Mouse (Mus musculus): Measurements from ENCODE around the gene Skp1a.
A peak's percentile ranks its signal among the peaks of the same experiment; 100 is the strongest.
"Not testable (repeated sequence)": the region's sequence is repeated elsewhere in the genome, so short reads cannot be mapped to it uniquely, and the experiment has no call there.

Gene Skp1a

DNA sequence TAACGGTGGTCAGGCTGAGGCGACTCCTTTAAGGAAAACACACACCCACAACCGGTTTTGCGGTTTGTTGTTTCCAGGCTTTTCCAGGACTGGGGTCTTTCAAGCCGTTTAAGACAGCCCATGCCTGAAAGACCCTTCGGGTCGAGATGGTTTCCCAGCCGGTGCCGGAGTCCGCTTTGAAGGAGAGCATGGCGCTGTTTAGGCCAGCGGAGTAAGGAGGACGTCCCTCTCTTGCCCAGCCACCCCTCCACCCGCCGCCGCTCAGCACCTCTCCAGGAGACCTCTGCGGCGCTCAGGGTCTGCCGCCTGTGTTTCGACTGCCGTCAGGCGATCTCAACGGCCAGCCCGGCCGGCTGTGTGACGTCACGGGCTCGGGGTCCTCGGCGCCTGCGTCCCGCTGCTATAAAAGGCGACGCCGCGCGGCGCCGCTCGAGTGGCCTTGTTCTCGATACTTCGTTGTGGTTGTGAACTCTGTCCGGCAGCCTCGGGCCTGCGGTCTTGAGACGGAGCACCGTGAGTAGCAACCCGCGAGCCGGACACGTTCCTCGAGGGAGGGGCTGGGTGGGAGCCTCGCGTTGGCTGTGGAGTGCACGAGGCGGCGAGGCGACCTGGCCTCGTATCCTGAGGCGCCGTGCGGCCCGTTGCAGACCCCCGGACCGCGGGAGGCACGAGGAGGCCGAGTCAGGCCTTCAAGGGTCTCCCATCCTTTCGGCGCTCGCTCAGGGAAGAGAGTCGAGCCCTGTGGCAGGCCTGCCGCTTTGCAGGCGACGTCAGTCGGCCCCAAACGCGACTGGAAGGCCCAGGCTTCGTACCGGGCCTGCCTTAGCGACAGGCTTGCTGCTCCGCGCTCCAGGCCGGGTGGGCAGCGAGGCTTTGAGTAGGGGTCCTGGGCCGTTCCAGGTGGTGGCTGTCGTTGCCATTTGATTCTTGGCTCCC is at the start of gene Skp1a:
Gene Skp1a (plus strand): TSS at position 390 of the 936 bp plus-strand sequence.
- DNase-seq (ENCODE audit: low spot score), result peak; percentile 89

DNA sequence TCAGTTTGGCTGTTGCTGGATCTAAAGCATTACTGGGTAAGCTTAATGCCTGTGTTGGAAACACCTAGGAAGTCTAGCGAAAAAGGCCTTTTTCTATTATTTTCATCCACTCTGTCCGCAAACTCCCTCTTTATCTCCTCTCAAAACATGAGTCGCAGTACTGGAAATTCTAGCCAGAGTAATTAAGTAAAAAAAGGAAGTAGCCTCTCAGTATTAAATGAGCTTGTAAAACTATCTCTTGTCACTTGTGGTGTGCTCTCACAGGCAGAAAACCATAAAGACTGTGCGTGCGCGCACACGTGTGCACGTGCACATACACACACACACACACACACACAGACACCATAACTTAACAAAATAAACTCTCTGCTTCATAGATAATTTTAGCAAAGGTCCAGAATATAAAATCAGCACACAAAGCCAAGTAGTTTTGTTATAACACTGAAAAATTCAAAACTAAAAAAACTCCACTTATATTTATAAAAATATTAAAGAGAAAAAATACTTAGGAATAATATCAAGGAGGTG is 35.2 kb upstream of the Skp1a start:
- not testable (repeated sequence) for DNase-seq (ENCODE audit: low spot score)

DNA sequence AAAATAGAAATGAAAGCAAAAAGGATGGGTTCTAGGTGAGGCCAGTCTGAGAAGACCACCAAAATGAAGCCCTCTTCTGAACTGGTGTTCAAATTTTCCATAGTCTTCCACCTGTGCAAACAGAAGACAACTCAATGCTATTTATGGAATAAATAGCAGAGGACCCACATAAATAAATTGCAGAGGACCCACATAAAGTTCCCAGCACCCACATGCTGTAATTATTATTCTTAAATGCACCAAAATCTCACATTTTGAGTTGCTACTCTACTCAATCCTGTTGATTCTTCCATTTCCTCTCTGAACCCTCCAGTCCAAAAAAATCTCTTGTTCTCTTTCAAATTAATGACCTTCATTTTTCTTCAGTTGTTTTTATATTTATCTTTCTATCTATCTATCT is 17.9 kb upstream of the Skp1a start, which contains the start of gene Olfr1371:
Gene Olfr1371 (minus strand): TSS at position 101 of the 400 bp plus-strand sequence.
- no peak for DNase-seq (ENCODE audit: low spot score)

DNA sequence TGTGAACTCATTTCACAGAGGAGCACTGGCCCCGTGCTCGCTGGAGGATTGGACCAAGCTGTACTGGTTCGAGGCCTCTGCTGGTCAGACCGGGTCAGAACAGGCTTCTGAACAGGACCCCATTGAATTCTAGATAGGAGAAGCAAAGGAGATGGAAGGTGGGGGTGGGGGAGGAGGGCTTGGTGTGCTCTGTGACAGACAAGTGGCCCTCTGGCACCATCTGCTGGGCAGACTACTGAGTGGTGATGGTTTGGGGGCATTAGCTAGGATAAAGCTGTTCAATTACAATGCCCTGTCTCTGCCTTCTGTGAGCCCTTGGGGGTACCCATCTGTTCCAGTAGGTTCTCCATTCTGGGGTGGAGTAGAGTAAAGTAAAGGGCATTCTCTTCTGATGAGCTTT is 11.5 kb upstream of the Skp1a start:
- DNase-seq (ENCODE audit: low spot score), result peak; percentile 57

DNA sequence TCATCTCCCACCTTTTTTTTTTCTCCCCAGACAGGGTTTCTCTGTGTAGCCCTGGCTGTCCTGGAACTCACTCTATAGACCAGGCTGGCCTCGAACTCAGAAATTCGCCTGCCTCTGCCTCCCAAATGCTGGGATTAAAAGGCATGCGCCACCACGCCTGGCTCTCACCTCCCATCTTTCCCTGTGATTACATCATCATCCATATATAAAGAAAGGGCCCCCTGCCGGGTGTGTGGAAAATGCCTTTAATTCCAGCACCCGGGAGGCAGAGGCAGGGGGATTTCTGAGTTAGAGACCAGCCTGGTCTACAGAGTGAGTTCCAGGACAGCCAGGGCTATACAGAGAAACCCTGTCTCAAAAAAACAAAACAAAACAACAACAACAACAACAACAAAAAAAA is 9.9 kb upstream of the Skp1a start:
- DNase-seq (ENCODE audit: low spot score), result not testable (repeated sequence)

DNA sequence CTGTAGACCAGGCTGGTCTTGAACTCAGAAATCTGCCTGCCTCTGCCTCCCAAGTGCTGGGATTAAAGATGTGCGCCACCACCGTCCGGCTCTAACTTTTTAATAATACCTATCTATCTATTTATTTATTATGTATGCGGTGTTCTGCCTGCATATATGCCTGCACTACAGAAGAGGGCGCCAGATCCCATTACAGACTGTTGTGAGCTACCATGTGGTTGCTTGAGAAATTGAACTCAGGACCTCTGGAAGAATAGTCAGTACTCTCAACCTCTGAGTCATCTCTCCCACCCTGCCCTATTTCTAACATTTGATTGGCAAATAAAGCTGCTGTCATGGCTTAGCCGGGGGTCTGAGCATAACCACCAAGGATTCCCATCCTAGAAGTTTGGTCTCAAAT is 8.9 kb upstream of the Skp1a start:
- peak; percentile 26 for DNase-seq (ENCODE audit: low spot score)

DNA sequence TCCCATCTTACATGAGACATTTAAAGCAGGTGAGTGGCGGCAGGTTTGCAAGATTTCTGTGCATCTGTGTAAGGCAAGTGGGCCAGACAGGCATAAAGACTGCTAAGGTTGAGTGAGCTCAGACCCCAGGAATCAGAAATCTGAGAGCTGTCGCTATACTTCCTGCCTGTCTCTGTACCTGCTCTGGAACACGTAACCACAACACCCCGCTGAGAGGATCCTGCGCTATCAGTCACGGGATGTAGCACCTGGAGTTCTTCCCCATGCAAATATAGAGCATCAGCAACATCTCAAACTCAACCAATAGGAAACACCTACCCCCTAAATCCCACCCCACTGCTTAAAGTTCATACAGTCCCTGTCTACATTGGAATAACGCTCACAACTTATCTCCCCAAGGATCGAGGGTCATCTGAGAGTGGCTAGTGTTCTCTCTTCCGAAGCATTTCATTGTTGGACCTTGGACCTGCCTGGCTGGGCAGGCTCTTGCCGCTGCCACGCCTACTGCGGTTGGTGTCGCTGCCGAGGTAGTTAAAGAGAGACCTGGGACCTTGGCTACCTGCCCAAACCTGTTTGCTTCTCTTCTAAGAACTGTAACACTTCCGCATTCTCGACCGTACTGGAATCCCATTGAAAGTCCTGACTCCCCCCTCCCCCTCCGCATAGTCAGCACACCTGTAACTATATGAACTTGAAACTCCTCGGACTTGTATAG is 7.7 kb upstream of the Skp1a start:
- peak; percentile 92 for DNase-seq (ENCODE audit: low spot score)

DNA sequence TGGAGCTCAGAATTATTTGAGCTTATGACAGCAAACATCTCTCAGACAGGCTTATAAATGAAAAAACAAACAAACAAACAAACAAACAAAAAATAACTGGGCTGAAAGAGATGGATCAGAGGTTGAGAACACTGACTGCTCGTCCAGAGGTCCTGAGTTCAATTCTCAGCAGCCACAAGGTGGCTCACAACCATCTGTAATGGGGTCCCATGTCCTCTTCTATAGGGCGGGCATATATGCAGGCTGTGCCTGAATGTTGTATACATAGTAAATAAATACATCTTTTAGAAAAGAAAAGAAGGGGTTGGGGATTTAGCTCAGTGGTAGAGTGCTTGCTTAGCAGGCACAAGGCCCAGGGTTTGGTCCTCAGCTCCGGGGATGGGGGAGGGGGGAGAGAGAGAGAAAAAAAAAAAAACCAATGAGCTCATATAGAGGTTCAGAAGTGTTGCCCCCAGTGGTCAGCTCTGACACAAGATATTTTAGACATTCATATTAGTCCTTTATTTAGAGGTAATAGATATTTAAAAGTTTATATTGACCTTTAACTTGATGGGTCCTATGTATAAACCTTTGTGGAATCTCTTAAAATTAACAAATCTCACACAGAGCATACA is 5.7 kb upstream of the Skp1a start:
- DNase-seq (ENCODE audit: low spot score), result no peak

DNA sequence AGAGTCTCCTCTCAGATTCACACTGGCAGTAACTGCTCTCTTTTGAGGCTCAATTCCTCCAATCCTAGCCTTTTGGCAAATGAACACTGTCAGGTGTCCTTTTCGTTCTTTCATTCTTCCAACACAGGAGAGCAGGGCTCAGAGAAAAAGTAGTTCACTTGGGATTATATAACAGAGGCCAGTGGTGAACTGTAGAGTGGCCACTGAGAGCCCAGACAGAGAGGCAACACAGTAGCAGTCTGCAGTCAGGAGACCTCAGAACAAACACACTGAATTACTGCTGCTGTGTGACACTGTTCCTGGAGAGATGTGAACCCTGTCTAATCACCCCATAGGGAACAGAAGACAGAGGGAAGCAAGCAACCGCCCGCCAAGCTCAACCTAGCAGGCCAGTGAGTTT is 4.7 kb upstream of the Skp1a start:
- no peak for DNase-seq (ENCODE audit: low spot score)

DNA sequence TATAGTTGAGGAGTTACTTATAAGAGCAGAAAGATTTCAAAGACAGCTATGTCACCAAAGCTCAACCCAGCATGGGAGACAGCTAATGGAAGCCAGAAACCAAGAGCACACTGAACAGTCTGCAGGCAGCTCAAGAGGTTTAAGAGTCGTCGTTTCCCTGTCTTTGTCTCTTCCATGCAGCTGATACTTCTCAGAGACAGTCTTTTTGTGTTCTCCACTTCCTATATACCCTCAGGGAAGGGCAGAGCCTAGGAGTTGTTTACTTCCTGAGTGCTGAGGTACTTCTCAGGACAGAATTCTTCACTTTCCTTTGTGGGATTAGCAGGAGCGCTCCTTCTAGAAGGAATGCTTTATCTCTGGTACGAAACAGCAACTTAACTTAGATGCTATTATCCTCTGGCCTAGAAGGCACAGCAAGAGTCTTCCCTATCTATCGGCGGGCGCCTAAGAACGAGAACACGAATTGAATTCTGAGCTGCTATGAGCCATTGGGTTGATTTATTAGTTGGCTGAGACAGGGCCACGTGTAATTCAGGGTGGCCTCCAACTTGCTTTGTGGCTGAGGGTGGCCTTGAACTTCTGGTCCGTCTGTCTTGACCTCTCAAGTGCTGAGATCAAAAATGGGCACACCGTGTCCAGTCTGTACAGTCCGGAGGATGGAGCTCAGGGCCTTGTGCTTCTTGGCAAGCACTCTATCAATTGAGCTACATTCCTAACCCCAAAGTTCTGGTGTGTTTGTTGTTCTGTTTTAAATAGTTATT is 4.1 kb upstream of the Skp1a start:
- no peak for DNase-seq (ENCODE audit: low spot score)

DNA sequence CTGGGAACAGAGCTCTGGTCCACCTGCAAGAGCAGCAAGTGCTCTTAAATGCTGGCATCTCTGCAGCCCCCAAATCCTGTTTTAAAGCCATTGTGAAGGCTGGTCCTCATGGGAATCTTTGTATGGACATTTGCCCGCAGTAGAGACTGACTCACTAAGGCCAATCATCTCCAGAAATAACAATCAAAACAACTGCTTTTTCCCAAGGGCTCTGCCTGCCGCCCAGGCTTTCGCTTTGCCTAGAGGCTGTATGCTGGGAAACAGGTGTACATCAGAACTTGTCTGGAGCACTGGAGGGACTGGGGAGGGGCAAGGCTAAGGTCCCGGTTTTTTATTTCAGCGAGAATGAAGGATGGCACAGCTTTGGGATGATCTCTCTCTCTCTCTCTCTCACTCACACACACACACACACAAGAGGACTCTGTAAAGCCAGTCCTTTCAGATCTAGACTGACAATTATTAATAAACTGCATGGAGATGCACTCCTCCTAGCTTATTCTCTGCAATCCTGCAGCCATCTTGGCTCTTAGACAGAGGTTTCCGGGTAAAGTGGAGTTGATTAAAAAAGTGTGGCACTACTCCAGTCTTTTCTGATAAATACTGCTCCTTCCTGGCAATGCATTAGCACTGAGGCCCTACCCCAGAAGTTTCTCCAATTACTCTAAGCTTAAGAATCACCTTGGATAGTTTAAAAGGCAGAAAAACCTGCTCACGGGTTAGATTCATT is 2.9 kb upstream of the Skp1a start:
- no peak for DNase-seq (ENCODE audit: low spot score)

DNA sequence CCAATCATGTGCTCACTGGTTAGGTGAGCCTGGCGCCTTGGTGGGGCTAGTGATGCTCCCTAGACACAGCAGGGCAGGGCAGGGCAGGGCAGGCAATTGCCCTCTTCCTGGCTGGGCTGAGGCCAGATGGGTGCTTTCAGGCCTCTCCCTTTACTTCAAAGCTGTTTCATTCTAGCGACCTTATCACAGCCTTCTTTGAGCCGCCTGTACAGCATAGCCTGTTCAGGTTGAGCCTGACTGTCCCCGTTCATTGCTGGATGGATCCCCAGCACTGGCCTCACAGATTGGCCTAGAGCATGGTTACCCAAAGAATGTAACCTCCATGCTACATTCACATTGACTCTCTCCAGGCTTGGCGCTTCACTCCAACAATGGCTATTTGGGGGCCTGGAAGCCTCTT is 1.1 kb upstream of the Skp1a start:
- no peak for DNase-seq (ENCODE audit: low spot score)

DNA sequence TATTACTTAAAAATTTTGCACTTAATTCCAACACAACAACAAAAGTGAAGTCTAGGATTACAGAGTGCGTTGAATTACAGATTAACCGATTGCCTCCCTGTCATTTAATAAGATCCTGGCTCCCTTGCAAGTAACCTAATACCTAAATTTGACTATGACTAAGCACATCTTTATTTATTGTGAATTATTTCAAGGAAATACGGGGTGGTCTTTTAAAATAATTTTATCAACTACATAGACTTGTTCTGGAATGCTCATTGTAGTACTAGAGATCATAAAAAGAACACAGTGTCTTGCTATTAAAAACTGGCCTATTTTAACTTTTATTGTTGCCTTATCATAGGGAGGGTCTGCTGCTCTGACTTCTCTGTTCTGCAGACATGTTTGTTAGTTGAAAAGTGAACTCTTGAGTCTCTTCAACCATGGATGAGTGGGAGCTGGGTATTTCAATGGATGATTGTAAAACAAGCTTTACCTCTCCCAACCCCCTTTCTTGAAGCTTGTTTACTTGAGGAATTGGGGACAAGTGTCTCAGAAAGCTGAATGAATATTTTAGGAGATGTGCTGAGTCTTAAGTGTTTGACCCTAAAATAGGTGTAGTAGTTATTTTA is 1.4 kb downstream of the Skp1a start:
- DNase-seq (ENCODE audit: low spot score), result no peak

DNA sequence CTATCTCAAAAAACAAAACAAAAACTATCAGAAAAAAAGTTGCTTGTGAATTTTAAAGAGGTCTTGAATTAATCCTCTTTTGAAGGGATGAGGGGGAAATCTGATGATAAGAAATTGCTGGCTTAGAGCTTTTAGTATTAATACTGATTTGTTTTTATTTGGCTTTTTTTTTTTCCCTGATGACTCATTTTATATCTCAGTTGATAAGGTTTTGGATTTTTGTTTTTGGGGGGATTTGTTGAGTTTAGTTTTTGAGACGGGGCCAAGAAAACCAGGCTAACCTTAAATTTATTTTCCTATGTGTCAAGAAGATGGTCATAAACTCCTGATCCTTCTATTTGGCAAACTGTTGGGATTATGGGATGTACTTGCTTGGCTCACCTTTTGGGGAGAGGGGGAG is 2.1 kb downstream of the Skp1a start:
- no peak for DNase-seq (ENCODE audit: low spot score)

DNA sequence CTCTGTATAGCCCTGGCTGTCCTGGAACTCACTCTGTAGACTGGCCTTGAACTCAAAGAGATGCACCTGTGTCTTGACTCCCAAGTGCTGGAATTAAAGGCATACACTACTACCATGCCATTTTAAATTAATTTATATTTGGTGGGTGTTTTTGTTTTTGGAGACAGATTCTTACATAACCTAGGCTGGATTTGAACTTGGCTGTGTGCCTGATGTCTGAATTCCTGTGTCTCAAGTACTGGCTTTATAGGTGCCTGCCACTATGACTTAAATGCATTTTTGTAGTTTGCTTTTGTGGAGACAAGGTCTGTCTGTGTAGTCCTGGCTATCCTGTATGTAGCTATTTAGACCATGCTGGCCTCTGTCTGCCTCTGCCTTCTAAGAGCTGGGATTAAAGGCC is 2.7 kb downstream of the Skp1a start:
- no peak for DNase-seq (ENCODE audit: low spot score)

DNA sequence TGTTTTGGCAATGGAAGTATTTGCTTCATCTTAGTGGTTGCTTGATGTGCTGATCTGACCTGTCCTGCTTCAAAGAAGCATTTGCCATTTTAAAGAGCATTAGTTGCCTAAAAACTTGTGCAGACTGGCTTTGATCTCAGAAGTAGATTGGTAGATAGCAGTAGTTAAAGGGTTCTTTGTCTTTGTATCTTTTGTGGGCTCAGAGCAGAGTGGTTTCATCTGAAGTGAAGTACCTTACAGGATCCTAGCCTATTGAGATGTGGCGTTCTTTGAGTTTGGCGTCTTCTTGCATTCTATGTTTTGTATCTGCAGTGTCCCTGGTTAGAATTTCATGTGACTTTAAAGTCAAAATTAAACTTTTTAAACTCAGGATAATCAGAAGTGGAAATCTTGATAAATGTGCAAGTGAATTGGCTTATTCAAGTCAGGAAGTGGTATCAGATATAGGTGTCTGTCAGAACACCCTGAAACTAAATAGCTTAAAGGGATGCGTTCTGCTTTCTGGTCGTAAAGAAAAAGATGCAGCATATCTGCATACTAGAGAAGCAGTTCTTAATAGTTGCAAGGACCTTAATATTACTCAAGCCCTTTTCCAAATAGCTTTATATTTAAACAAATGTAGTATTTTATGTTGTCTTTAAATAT is 9.2 kb downstream of the Skp1a start:
- no peak for DNase-seq (ENCODE audit: low spot score)

DNA sequence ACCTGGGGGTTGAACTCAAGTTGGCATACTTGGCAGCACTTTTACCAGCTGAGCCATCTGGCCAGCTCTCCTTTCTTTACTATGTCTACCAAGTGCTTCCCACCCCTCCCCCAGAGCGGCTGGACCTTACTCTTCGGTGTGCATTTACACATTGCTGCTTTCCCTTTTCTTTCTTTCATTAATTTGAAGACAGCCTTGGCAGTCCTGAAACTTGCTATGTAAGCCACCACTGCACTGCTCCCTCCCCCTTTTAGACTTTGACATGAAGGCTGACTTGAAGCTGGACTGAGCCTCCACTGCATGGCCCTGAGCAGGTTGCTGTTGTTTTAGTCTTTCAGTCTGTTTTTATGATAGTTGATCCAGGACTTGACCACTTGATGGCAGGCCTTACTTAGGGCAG is 17.7 kb downstream of the Skp1a start:
- DNase-seq (ENCODE audit: low spot score), result peak; percentile 21

DNA sequence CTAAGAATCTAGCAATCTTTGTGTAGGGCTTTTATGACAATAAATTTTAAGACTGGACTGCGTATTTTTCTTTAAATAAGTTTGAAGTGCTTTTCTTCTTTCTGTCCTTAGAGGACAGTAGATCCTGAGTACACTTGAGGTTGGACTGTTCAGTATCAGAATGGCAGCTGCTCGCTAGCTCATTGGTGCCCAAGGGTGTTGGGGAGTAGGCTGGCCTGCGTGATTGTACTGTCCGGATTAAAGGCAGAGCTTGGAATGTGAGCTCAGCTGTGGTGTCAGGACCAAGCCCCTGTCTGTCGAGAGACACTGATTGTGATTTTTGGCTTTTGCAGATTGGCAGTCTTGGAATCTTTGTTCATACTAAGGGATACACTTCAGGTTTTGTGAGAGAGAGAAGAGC is 20.0 kb downstream of the Skp1a start:
- no peak for DNase-seq (ENCODE audit: low spot score)

DNA sequence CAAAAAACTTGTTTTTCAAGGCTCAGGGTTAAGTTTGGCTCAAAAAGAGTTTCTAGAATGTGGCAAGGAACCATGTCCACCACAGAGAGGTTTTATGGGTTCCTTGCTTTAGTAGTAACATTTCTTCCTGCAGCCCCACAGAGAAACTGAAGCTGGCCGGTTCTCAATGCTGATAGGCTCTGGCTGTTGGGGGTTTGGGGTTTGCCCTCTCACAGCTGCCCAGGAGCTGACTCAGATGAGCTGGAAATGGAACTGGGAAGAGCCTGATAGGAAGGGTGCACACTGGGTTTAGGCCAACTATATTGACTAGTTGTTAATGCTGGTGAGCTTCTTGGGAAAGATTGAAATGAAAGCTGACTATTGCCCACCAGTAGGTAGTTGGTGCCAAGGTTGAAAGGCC is 20.9 kb downstream of the Skp1a start:
- no peak for DNase-seq (ENCODE audit: low spot score)
